ENCODE assay signal across 23 mouse cellular contexts in the genomic region with DNA sequence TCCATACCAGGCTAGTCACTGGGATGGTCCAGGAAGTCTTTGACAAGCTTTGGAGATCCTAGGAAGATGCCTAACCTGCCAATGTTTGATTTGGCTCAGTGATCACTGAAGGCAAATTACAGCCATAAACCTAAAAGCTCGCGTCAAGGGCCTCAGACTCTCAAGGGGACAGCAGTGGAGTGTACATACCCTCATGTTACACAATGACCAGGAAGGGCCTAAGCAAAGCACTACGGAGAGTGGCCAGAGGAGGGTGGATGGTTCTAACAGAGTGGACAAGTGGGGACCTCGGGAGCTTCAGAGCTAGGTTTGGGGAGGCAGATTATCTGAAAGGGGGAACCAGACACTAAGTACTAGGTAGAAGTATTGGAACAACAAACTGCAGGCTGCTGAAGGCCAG. TPM values are rescaled to one million over a fixed set of nuclear protein-coding genes. Genes with fewer than 3 reads are reported as not detected.
"Had no signal": no experiment of that assay in that cellular context is flagged by ENCODE, and none has a peak within 500 bp of the region (broad histone marks: within the 10 kb centered on the region; RNA-seq: fewer than 3 reads in every experiment).

No protein-coding gene starts in this region.

- H3K4me3 ChIP-seq: liver, embryonic 12.5 days; megakaryocyte, embryonic 14.5 days; midbrain, embryonic 13.5 days; myocyte; neural tube, embryonic 13.5 days; neural tube, embryonic 15.5 days; stomach, embryonic 15.5 days had no signal

- H3K9me3 ChIP-seq: liver, embryonic 12.5 days; megakaryocyte, embryonic 14.5 days; midbrain, embryonic 13.5 days; neural tube, embryonic 13.5 days; neural tube, embryonic 15.5 days; stomach, embryonic 15.5 days had no signal

- H3K4me2 ChIP-seq: liver, embryonic 12.5 days; lung, embryonic 14.5 days; midbrain, embryonic 11.5 days; midbrain, embryonic 13.5 days; neural tube, embryonic 13.5 days; neural tube, embryonic 15.5 days; stomach, embryonic 15.5 days had no signal

- H3K36me3 ChIP-seq: liver, embryonic 12.5 days; midbrain, embryonic 13.5 days; neural tube, embryonic 13.5 days; neural tube, embryonic 15.5 days; stomach, embryonic 15.5 days had no signal

- H3K27me3 ChIP-seq: neural tube, embryonic 15.5 days; stomach, embryonic 15.5 days had no signal

- DNase-seq: lung, embryonic 14.5 days; retina, postnatal 1 day; right cerebral cortex, adult 18-20 months; thymus, adult 2 months; thymus, postnatal 25 days; thymus, postnatal 4 days had no signal

- H3K9ac ChIP-seq: liver, embryonic 12.5 days; liver, embryonic 14.5 days; lung, embryonic 14.5 days; midbrain, embryonic 13.5 days; neural tube, embryonic 13.5 days; neural tube, embryonic 15.5 days; stomach, embryonic 15.5 days had no signal

- H3K4me1 ChIP-seq: megakaryocyte, embryonic 14.5 days; midbrain, embryonic 13.5 days had no signal

- ATAC-seq: liver, embryonic 12.5 days; midbrain, embryonic 13.5 days; midbrain, embryonic 16.5 days had no signal

- H3K27ac ChIP-seq: liver, embryonic 12.5 days; liver, embryonic 14.5 days; macrophage; midbrain, embryonic 13.5 days; neural tube, embryonic 13.5 days; neural tube, embryonic 15.5 days; stomach, embryonic 15.5 days; stomach, postnatal 0 days had no signal

RNA-seq across cellular contexts. Expression of gene Piwil4, which starts 13.9 kb away (rescaled TPM):
- polyA plus RNA-seq: liver, adult 2 months; lung, embryonic 14.5 days; neural tube, embryonic 13.5 days had no signal

RNA-seq across cellular contexts. Expression of gene 1700012B09Rik, which starts 44.2 kb away (rescaled TPM):
- polyA plus RNA-seq: liver, adult 2 months; liver, embryonic 12.5 days; liver, embryonic 14.5 days; liver, embryonic 16.5 days; lung, embryonic 14.5 days; macrophage; midbrain, embryonic 11.5 days; neural tube, embryonic 11.5 days; neural tube, embryonic 13.5 days; spleen, adult 2 months; stomach, embryonic 15.5 days; stomach, postnatal 0 days; urinary bladder, adult 2 months had no signal
